Mouse (Mus musculus) gastrocnemius, adult 2 months (tissue): ENCODE data around the gene Sgtb. TPM values are rescaled to one million over a fixed set of nuclear protein-coding genes. Genes with fewer than 3 reads are reported as not detected.
A peak's percentile ranks its signal among the peaks of the same experiment; 100 is the strongest.

Experiments used
- DNase-seq: peaks from one replicate; pipeline ENCODE4 v3.0.0; 2022
- H3K27ac ChIP-seq: fragments of 200-600 bp; 2 replicates; pipeline ENCODE4 v1.8.1; 2022; ENCODE audit warnings: mild to moderate bottlenecking
- H3K4me3 ChIP-seq: fragments of 200-600 bp; 2 replicates; pipeline ENCODE4 v1.8.1; 2022; ENCODE audit warnings: mild to moderate bottlenecking, moderate library complexity
- CTCF ChIP-seq: fragments of 200-600 bp; IDR thresholded peaks from 2 replicates; pipeline ENCODE4 v1.8.1; 2022; ENCODE audit warnings: antibody characterized with exemption, mild to moderate bottlenecking, moderate library complexity
- intact Hi-C: fragments of 180-260 bp; cut with DNase I; formaldehyde crosslinking; loops from one replicate; pipeline ENCODE4 v1.15.1; 2025
- total RNA-seq, 2 experiments: library from RNA; stranded (reverse); gene quantifications; 2 replicates each; pipeline ENCODE4 v1.2.3; 2021

The Sgtb gene
- total RNA-seq, 2 experiments from 2014 or later: 0.61 to 0.73 TPM

- intact Hi-C loops: loop anchor here (5.0 kb wide), 1 partner anchor 387 kb away; no protein-coding TSS in a partner anchor
- Histone ChIP-seq H3K4me3 (no peak overlapping the region), H3K27ac (no peak overlapping the region)
- peak; percentile 83 for TF ChIP-seq CTCF
- DNase-seq: peak; percentile 53
Observed at GRCm38 (mm10) chr13:104089387-104089786, 20.2 kb upstream of the Sgtb start.

DNA sequence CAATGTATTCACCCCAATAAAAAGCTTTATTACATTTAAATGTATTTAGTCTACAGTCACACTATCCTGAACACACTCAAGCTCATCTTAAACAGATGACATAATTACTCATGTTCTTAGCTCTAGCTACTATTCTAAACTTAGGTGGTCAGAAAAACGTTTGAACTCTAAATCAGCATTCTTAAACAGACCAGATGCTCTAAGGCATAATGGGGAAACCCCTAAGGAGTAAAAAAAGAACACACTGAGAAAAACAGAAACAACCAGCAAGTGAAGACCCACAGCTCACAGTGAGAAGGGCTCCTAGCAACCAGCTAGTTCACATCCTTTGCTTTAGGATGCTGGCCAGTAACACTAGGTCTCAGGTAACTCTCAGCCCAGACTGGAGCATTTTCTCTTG is 17.8 kb upstream of the Sgtb start:
- no peak for DNase-seq
- Histone ChIP-seq H3K27ac (no peak overlapping the region), H3K4me3 (no peak overlapping the region)
- no peak for TF ChIP-seq CTCF
- intact Hi-C loops: no loop called here

- Histone ChIP-seq H3K4me3 (no peak overlapping the region), H3K27ac (no peak overlapping the region)
- DNase-seq: peak; percentile 49
- no peak for TF ChIP-seq CTCF
- intact Hi-C loops: no loop called here
Observed at GRCm38 (mm10) chr13:104094531-104095385, 14.8 kb upstream of the Sgtb start.

DNA sequence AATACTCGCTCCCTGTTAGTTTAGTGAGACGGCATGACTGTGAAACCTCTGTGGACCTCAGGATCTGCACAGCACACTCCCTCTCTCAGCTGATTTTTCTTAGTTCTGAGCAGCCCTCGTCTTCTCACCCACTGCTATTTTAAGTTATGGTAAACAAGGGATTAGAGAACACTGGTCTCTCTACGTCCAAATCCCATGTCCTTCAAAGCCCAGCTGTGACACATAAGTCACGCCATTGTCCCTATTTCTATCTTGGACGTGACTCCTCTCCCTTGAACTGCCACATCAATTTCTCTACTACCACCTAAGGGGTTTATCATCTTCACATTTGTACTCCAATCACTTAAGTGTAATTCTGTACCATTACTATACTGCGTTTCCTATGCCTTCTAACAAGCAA is 13.6 kb upstream of the Sgtb start:
- Histone ChIP-seq H3K27ac (no peak overlapping the region), H3K4me3 (no peak overlapping the region)
- intact Hi-C loops: no loop called here
- no peak for DNase-seq
- TF ChIP-seq CTCF: no peak

DNA sequence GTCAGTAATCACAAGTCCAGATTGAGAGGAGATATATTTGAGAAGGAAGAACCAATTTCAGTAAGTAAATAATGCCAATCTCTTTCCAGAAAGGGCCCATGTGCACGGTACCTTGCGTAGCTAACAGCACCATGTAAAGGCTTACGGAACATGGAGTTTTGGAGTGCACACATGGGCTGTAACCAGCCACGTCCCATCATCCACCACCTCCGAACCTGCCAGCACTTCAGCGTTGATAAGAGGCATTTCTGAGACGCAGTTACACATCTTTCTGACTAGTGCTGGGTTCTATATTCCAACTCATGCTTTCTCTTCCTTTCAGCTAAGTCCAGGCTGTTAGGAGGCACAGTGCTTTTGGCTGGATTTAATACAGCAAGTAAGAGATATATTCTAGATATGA is 12.4 kb upstream of the Sgtb start:
- H3K4me3 ChIP-seq: no peak overlapping the region
- H3K27ac ChIP-seq: no peak overlapping the region
- intact Hi-C loops: no loop called here
- DNase-seq: no peak
- no peak for TF ChIP-seq CTCF

GRCm38 (mm10) chr13:104100416-104100815 is 9.1 kb upstream of the Sgtb start:
- intact Hi-C loops: no loop called here
- H3K27ac ChIP-seq: no peak overlapping the region
- no peak for TF ChIP-seq CTCF
- no peak overlapping the region for H3K4me3 ChIP-seq
- DNase-seq: no peak

DNA sequence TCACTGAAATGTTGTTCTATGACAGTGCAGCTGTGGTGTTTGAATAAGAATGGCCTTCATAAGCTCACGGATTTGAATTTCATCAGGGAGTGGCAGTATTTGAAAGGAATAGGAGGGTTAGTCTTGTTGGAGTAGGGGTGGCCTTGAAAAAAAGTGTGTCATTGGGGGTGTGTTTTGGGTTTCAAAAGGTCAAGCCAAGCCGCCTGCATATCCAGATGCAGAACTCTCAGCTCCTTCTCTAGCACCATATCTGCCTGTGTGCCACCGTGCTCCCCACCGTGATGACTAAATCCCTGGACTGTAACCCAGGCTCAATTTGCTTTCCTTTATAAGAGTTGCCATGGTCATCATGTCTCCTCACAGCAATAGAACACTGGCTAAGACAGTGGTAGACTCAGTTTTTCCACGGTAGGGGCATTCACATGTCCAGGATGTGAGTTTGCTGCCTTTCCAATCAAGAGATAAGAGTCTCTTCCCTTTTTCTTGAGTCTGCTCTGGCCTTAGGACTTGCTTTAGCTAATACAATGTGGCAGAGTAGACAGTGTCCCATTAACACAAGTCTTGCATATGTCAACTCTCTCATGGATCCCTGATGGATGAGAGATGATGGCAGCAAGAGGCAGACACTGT is 7.8 kb upstream of the Sgtb start:
- Histone ChIP-seq H3K27ac (no peak overlapping the region), H3K4me3 (no peak overlapping the region)
- DNase-seq: no peak
- intact Hi-C loops: no loop called here
- TF ChIP-seq CTCF: no peak

GRCm38 (mm10) chr13:104108651-104109287 is 772 bp upstream of the Sgtb start:
- intact Hi-C loops: no loop called here
- no peak for TF ChIP-seq CTCF
- peak overlapping the region; percentile 92 for H3K27ac ChIP-seq
- peak overlapping the region; percentile 80 for H3K4me3 ChIP-seq
- no peak for DNase-seq

GRCm38 (mm10) chr13:104109816-104110521 is 428 bp downstream of the Sgtb start:
- peak overlapping the region; percentile 92 for H3K27ac ChIP-seq
- peak overlapping the region; percentile 80 for H3K4me3 ChIP-seq
- peak; percentile 39 for DNase-seq
- TF ChIP-seq CTCF: no peak
- intact Hi-C loops: no loop called here

- DNase-seq: no peak
- no peak for TF ChIP-seq CTCF
- Histone ChIP-seq H3K4me3 (peak overlapping the region; percentile 80), H3K27ac (peak overlapping the region; percentile 92)
- intact Hi-C loops: no loop called here
Observed at GRCm38 (mm10) chr13:104110526-104110925, 985 bp downstream of the Sgtb start.

- intact Hi-C loops: no loop called here
- TF ChIP-seq CTCF: no peak
- DNase-seq: no peak
- Histone ChIP-seq H3K4me3 (no peak overlapping the region), H3K27ac (no peak overlapping the region)
Observed at GRCm38 (mm10) chr13:104112266-104112900, 2.8 kb downstream of the Sgtb start.

DNA sequence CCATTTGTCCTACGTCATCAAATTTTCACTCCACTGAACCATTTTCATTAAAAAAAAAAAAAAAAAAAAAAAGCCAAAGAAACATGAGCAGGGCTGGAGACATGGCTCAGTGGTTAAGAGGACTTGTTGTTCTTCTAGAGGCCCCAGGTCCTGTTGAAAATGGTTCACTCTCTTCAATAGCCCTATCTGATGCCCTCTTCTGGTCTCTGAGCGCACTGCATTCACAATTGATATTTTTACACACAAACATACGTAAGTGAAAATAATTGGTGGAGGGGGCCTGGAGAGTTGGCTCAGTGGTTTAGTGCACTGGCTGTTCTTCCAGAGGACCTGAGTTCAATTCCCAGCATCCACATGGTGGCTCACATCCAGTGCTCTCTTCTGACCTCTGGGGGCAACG is 4.2 kb downstream of the Sgtb start:
- Histone ChIP-seq H3K27ac (no peak overlapping the region), H3K4me3 (no peak overlapping the region)
- peak; percentile 8; the same call in 1 of the 2 replicates for TF ChIP-seq CTCF
- intact Hi-C loops: no loop called here
- no peak for DNase-seq
